Mouse (Mus musculus): Measurements from ENCODE around the gene Ube2u.
"Not testable (repeated sequence)": the region's sequence is repeated elsewhere in the genome, so short reads cannot be mapped to it uniquely, and the experiment has no call there.

Gene Ube2u

DNA sequence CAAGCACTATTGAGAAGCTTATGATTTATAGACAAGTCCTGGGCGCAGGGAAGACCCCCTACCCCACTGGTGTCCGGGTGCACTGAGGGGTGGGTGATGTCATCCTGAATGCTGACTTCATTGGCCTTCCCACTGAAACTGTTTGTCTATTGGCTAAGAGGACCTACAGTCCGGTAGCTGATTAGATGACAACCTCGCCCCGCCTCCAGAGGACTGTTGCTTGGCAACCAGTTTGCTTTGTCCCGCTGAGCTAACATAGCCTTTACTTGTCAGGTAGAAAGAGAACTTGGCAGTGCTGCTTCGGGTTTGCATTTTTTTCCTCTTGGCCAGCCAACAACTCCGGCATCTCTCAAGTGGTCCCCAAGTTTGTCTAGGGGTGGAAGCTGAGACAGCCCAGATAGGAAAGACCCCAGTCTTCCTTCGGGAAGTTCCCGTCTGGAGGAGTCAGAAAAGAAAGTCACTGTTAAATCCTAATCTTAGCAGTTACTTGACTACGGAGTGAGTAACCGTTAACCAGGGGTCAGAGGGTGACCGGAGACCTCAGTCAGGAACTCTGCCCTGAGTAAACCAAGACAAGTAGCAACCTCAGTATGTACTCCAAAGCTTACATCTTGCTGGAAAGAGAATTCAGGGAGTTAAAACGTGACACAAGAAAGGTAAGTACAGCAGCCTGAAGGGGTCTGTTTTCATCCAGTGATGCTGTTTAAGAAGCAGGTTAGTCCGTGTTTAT, at the start of gene Ube2u:
Gene Ube2u, plus strand, starts transcription at position 258 of the 730 bp plus-strand sequence.
- no peak for DNase-seq (ENCODE audit: low spot score in 2 of 2)

DNA sequence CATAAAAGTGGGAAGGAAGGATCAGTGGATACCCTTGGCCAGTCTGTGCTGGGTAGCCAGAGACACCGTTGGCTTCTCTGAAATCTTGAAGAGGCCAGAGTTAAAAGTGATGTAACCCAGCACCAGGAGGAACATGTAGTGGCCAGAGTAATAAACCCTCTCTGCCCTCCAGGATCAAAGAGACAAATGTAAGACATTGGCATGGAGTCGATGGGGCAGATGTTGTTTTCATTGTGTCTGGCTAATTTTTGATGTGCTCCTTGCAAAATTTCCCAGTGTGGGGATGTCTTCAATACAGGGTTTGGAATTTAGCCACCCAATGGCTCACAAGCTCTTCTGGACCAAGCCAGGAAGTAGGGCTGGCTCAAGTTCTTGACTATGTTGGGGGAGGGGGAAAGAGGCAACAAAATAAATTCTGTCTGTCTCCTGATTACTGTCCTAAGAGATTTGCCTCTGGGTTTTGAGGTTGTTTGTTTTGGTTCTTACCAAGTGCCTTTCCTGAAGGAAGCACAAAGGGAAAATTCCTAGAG, 49.2 kb upstream of the Ube2u start:
- DNase-seq (ENCODE audit: low spot score in 2 of 2) = no peak

DNA sequence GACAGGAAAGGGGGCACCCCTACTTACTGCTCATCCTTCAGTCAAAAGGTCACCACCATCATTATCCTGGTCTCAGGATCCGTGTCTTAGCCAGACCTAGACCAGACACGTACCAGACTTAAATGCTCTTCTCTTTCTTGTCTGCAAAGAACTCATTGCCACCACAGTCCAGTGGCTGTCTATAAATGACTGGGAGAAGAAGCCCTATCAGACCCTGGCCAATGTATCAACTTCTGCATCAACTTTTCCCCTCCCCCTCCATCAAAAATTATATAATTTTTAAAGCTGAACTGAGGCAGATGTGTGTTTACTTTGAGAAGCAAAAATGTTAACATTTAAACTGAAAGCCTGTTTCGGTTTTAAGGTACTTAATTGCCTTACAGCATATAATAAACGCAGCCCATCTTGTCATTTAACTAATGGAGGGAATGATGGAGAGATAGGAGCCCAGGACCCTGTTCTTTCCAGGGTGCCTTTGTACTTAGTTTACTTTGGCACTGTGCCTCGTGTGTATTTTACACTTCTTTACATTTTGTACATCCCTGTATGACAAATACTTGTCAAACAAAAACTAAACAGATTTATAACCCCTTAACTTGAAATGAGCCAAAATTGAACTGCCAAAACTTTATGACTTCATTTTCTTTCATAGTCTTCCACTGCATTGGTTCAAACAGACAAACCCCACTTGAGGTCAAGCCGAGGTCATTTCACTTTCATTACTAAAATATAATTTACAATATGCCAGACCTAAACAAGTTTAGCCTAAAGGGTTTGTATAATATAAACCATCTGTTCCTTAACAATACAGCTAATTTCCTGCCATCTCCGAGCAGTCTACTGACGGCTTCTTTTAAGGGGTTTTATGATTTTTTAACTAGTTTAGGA, 43.1 kb upstream of the Ube2u start:
- DNase-seq (ENCODE audit: low spot score in 2 of 2) = no peak

DNA sequence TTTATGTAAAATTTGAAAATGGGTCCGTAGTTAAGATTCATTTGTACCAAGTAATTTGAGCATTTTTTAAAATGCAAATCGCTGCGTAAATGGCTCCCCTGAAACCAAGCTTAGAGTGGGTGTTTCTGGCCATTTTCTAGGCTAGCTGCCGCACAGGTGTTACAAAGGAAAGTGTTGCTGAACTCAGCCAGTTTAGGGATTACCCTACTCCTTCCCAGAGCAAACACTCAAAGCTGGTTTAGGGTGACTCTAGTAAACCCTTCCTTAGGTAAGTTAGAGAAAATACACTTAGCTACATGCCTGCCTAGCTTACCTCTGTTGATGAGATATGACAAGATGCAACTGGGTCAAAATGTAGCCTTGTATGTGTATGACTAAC, 42.5 kb upstream of the Ube2u start:
- no peak for DNase-seq (ENCODE audit: low spot score in 2 of 2)

DNA sequence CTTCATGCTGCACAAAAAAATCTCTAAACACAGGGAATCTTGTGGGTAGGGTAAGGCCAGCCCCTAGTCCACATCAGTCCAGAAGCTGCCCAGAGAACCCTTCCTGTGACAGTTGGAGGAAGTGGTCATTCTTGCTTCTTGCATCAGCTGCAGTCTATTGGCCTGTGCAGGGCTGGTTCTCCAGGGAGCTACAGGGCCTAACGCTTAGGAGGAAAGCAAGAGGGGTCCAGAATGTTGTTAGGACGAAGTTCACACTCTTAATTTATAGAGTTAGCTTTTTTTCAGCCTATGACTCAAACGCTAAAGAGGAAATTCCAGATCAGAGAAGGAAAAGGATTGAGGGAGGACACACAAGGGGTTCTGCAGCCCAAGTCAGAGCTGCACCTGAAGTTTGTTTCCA, 31.8 kb upstream of the Ube2u start:
- no peak for DNase-seq (ENCODE audit: low spot score in 2 of 2)

DNA sequence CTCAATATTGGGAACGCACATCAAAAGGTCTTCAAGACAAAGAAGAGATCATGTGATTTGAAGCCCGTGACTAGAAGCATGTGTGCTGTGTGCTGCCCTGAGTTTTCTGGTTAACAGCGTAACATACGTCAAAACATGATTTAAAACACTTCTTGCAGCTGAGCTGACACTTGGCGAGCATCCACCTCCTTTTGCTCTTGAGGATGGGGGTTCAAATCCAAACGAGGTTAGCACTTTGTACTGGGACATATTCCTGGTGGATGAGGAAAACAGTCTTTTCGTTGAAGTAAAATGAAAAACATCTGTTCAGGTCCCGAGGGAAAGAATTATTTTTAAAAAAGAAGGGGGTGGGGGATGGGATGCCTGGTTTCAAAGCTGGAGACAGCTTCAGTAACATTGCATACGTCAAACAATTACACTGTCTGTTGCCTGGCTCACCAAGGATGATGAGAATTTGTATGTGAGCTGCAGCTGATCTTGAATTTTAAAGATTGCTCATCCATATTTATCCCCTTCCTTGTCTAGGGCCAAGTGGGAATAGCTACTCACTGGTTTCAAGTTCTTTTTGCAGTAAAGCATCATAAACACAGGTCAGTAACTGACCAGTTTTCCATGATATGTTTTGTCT, 16.0 kb upstream of the Ube2u start:
- no peak for DNase-seq (ENCODE audit: low spot score in 2 of 2)

DNA sequence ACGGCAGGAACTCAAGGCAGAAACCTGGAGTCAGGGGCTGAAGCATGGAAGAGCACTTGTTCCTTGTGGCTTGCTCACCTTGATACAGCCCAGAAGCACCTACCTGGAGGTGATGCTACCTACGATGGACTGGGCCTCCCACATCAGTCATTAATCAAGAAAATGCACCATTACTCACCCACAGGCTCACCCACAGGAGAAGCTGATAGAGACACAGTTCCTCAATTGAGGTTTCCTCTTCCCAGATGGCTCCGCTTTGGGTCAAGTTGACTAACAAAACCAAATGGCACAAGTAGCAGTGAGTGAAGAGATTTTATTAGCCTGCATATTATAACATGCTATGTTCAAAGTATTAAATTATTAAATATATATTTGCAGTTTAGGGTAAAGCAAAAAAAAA, 9.8 kb downstream of the Ube2u start:
- DNase-seq (ENCODE audit: low spot score in 2 of 2) = no peak

DNA sequence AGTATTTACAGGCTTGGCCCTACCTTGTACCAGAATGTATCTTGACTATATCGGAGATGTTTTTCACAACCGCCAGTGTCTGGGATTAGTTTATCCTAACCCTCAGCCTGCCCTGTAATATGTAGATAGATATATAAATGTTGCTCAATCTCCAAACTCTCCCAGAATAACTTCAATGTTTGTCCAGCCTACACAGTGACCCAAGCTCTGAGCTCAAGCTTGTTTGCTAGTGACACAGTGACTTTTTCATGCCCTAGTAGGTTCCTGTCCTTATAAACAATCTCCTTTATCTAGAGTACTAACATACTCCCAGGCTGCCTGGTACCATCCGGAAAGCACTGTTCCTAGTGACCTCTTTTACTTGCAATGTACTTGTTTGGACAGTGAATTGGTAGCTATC, 16.5 kb downstream of the Ube2u start:
- DNase-seq (ENCODE audit: low spot score in 2 of 2) = no peak

DNA sequence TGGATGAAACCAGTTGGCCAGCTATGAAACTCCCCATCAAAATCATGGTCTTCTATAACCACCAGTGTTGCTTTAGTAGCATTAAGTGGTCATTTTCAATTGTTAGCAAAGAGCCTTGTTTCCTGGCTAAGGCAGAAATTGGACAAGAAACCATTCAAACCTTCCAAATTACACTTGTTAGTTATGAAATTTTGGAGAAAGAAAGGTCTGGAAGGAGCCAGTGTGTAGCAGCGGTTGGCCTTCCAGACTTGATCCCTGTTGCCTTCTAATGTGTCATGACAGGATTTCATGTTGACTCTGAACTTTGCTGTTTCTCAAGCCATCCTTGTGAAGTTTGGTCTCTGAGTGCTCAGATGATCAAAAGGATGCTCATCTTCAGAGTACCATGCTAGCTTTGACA, 17.9 kb downstream of the Ube2u start:
- no peak for DNase-seq (ENCODE audit: low spot score in 2 of 2)

DNA sequence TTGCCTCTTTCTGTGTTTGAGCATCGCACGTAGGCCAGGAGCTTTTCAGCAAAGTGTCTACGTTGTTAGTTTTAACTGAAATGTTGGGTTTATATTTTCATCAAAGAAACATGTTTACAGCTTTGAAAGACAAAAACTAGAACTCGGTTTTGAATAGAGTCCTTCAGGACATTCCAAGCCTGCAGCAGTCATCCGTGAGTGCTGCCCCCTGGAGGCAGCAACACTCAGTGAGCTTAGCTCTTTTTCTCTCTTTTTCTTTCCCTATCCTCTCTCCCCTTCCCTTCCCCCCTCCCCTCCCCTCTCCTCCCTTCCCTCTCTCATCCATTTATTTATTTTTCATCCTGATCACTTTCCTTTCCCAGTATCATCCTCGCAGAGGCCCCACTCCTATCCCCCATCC, 19.5 kb downstream of the Ube2u start:
- DNase-seq (ENCODE audit: low spot score in 2 of 2) = no peak

DNA sequence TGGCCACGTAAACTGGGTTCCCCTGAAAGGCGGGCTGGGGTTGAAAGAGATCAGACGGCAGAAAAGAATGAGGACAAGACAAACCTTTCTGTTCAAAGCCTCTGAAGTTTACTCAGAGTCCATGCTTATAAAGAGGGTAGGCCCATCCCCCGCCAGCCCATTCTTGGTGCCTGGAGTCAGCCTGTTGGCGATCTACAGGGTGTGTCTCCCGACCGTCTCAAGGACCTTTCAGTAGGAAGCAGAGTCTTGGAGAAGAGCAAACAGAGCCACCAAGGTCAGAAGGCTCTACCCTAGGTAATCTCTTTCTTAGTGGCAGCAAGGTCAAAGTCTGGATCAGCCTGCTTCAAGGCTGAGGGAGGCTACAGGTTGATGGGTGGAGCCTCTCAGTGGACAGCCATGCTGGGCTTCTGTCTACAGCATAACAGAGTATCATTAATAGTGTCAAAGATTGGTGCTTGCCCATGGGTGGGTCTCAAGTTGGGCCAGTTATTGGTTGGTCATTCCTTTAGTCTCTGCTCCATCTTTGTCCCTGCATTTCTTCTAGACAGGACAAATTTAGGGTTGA, 20.5 kb downstream of the Ube2u start:
- DNase-seq (ENCODE audit: low spot score in 2 of 2) = not testable (repeated sequence)

DNA sequence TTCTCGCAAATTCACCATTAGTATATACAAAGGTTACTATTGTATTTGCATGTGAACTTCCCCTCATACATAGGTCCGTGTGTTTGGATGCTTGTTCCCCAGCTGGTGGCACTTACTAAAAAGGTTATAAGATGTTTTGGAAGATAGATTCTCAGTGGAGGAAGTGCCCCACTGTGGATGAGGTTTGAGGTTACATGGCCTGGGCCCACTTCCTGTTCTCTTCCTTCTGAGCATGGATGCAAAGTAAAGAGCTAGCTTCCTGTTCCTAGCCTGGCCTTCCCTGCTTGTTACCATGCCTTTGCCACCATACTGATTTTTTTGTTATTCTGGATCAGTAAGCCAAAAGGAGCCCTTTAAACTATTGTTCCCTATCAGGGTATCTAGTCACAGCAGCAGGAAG, 24.7 kb downstream of the Ube2u start:
- DNase-seq (ENCODE audit: low spot score in 2 of 2) = no peak

DNA sequence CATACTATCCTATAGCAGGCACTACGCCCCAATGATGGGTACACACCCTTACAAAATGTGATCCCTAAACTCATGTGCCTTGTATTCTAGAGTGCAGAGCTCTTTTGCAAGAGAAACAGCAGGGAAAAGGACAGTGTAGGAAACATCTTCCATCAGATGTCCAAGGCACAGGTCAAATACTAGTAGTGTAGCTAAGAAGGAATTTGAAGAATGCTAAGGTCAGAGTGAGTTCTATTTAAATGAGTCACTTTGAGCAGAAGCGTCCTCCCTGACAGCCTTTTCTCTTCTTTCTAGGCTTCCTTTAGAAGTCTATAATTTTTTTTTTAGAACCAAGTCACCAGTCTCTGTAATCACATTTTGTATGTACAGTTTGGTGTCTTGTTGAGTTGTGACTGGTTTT, 39.0 kb downstream of the Ube2u start:
- no peak for DNase-seq (ENCODE audit: low spot score in 2 of 2)

DNA sequence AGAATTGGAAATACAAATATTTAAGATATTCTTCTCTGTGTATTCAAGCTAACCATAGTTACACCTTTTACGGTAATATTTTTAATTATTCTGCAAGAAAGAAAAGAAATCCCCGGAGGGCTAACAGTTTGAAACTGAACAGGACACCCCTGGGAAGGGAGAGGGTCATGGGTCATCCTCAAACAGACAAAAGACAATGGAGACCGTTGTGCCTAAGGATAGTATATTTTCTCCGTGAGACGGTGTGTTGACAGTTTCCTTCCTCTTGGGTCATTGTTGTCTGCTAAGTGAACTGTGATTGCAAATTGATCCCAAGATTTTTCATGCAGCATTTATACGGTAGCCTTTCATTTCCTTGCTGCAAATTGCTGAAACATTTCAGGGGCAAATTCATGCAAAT, 43.9 kb downstream of the Ube2u start:
- DNase-seq (ENCODE audit: low spot score in 2 of 2) = no peak

DNA sequence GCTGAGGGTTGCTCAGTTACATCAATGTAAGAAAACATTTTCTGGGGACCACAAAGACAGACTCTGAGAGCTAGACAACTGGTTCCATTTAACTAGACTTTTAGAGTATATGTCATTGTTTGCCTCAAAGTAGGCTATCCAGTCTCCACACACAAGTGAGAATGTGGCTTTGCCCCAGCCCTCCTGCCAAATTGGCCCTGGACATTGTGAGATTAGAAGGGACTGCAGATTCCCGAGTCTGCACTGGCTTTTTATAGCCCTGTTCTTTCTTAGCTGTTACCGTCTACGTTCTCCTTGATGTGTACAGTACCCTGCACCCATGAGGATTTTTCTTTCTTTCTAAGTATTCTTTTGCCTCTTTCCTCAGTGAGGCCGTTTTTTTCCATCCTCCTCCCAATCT, 46.1 kb downstream of the Ube2u start:
- no peak for DNase-seq (ENCODE audit: low spot score in 2 of 2)

DNA sequence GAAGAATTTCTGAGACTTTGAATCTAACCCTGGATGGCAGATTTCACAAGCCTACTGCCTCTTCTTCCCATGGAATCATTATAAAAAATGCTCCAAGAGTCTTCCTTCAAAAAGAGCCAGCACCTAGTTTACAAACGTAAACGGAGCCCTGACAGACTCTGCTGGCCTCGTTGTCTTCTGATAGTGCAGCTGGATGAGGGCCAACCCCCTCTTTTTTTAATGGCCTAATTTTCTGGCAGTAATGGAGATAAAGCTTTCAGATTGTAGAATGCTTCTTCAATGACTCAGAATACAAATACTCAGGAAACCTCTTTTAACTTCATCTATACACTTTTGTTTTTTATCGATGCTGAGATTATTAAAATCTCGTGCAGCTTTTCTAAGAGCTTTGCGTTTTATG, 47.6 kb downstream of the Ube2u start:
- DNase-seq (ENCODE audit: low spot score in 2 of 2) = no peak

DNA sequence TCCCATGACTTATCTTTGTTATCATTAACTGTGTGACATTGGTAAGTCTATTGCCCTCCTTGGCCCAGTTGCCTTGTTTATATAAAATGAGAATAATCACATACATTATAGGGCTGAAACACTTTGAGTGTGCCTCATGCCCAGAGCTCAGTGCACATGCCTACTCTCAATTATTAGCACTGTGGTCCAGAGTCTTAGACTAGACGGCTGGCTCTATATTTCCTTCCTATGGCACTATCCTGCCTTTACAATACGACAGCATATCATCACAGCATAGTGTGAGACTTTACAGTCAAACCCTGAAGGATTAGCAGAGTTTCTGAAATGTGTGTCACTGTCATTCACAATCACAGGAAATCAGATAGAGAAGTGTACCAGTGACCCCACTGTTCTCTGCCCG, 48.4 kb downstream of the Ube2u start:
- DNase-seq (ENCODE audit: low spot score in 2 of 2) = no peak

DNA sequence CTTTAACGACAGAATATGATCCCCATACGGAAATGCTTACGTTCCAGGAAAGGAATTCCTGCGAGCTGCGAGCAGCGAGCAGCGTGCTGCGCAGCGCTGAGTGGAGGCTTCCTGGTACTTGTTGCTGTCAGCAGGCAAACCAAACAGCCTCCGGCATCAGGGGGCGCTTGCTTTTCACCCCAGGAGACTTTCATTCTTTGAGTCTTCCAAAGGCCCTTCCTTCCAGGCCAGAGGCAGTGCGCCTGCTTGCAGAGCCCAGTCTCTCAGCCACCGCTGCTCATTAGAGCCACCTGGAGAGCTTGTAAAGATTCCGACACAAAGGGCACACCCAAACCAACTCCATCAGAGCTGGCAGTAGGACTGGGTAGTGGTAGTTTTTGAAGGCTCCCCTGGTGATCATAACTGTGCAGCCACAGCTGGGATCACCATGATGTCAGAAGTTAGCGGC, 48.9 kb downstream of the Ube2u start:
- DNase-seq (ENCODE audit: low spot score in 2 of 2) = no peak

DNA sequence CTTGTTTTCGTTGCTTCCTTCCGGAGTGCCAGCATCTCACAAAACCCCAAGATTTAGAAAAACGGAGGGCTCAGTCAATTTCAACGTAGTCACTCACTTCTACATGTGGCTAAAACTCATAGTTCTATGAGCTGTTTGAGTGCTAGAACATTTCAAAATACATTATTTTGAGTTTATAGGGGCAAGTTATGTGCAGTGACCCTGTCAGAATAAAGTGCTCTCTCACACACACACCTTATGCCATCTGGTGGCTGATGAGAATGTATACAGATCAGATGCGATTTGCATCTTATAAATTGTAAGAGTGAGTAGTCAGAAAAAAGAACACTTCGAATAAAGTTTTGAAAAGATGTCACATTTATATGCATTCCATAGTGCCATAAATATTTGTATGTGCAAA, 55.0 kb downstream of the Ube2u start:
- no peak for DNase-seq (ENCODE audit: low spot score in 2 of 2)

DNA sequence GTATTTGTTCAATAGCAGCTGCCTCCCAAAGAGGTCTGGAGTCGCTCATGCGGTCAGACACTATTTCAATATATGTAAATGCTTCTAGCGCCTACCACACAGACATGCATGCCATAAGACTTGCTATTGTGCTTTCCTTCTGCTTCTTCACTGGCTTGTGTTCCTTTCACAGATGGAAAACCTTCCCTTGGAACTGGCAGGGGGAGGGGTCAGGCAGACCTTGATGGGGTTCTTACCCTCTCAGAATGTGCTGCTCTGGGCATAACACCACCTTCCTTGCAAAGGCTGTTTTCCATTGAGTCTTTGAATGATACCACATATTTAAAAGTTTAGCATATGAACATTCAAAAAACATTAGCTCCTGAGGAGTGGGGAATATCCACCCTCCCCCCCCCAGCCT, 56.3 kb downstream of the Ube2u start:
- DNase-seq (ENCODE audit: low spot score in 2 of 2) = no peak

DNA sequence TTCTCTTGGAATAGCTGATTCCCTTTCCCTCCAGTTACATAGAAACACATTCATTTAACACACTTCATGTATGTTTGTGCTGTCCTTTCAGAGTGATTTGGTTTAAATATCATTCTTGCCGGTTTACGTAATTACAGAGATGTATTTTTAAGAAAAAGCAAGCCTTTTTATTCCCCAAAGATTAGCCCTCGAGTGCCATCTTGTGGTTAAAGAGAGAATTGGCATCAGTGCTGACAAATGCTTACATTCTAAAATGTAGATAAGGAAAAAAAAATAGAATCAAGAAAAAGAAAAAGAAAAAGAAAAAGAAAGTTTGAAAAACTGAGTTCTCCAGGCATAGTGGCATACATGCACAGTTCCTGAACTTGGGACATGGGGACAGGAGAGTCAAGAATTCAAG, 59.2 kb downstream of the Ube2u start:
- no peak for DNase-seq (ENCODE audit: low spot score in 2 of 2)

DNA sequence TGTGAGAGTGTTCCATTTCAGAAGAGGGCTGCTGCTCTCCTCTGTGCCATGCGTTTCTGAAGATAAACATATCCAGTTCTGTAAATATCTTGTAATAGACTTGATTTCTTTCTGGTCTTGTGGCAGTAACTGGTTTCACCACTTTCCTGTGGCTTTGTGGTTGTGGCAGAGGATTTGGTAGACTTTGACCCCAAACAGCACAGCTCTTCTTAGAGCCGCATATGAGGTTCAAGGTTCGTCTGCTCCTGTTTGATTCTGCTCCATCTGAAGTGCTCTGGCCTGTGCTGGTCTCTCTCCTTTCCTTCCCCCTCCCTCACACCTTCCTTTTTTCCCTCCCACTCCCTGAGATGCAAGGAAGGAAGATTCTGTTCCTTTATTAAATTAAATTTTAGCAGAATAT, 60.8 kb downstream of the Ube2u start:
- DNase-seq (ENCODE audit: low spot score in 2 of 2) = no peak

Data from spleen, postnatal 36 days (tissue).